Mouse (Mus musculus) MEL (cell line): ENCODE measurements around the gene Cpeb3. TPM values are rescaled to one million over a fixed set of nuclear protein-coding genes. Genes with fewer than 3 reads are reported as not detected.
A peak's percentile ranks its signal among the peaks of the same experiment; 100 is the strongest.

Experiments
- DNase-seq: peaks from one replicate; pipeline ENCODE4 v3.0.0; 2011; ENCODE audit warnings: low read depth, low spot score
- H3K27ac ChIP-seq: 2 replicates; pipeline ENCODE4 v1.5.1; 2012; ENCODE audit warnings: low read depth, mild to moderate bottlenecking, control low read depth, low read length, moderate library complexity; ENCODE audit not compliant: control insufficient read depth
- H3K27me3 ChIP-seq, 2 experiments: fragments of 150-350 bp in 1 of 2; sonication (generic) in 1 of 2; 2 replicates each; pipeline ENCODE4 v1.6.1; 2012; ENCODE audit warnings: low read length in 2 of 2, mild to moderate bottlenecking in 2 of 2, improper control_type of control experiment in 1 of 2, moderate library complexity in 1 of 2; ENCODE audit not compliant: insufficient read depth in 2 of 2, control insufficient read depth in 1 of 2
- H3K36me3 ChIP-seq, 2 experiments: 2 replicates each; pipeline ENCODE4 v1.6.1; 2012 to 2014; ENCODE audit warnings: low read length in 2 of 2, improper control_type of control experiment in 1 of 2, inconsistent platforms in 1 of 2, mild to moderate bottlenecking in 1 of 2; ENCODE audit not compliant: insufficient read depth in 2 of 2, control insufficient read depth in 1 of 2
- H3K4me1 ChIP-seq, 2 experiments: fragments of 150-350 bp in 1 of 2; sonication (generic) in 1 of 2; 2 replicates each; pipeline ENCODE4 v1.6.1; 2012; ENCODE audit warnings: low read length in 2 of 2, improper control_type of control experiment in 1 of 2, mild to moderate bottlenecking in 1 of 2; ENCODE audit not compliant: insufficient read depth in 2 of 2, control insufficient read depth in 1 of 2
- H3K4me3 ChIP-seq, 2 experiments: fragments of 150-350 bp in 1 of 2; sonication (generic) in 1 of 2; 2 replicates each; pipeline ENCODE4 v1.5.1; 2012; ENCODE audit warnings: low read depth in 2 of 2, low read length in 2 of 2, mild to moderate bottlenecking in 2 of 2, moderate library complexity in 2 of 2, control low read depth in 1 of 2, improper control_type of control experiment in 1 of 2; ENCODE audit not compliant: control insufficient read depth in 1 of 2, insufficient read depth in 1 of 2
- H3K79me2 ChIP-seq: 2 replicates; pipeline ENCODE4 v1.6.1; 2012; ENCODE audit warnings: mild to moderate bottlenecking, low read length, moderate library complexity; ENCODE audit not compliant: control insufficient read depth, poor library complexity, insufficient read depth
- H3K9ac ChIP-seq: 2 replicates; pipeline ENCODE4 v1.6.1; 2012; ENCODE audit warnings: low read depth, mild to moderate bottlenecking, control low read depth, low read length, moderate library complexity; ENCODE audit not compliant: control insufficient read depth, poor library complexity, severe bottlenecking
- H3K9me3 ChIP-seq: fragments of 150-350 bp; sonication (generic); replicated peaks from 2 replicates; pipeline ENCODE4 v1.6.1; 2012; ENCODE audit warnings: mild to moderate bottlenecking, low read length, improper control_type of control experiment, moderate library complexity; ENCODE audit not compliant: insufficient read depth
- CHD2 ChIP-seq: IDR thresholded peaks from 2 replicates; pipeline ENCODE4 v1.6.1; 2011; ENCODE audit warnings: low read length, improper control_type of control experiment
- CTCF ChIP-seq, 3 experiments: IDR thresholded peaks in 2 of 3; conservative IDR thresholded peaks in 1 of 3; 2 replicates each; pipeline ENCODE4 v1.5.1; 2011 to 2012; ENCODE audit warnings: low read length in 3 of 3, low read depth in 2 of 3, mild to moderate bottlenecking in 2 of 3, improper control_type of control experiment in 1 of 3, inconsistent platforms in 1 of 3, mixed read lengths in 1 of 3, moderate library complexity in 1 of 3; ENCODE audit not compliant: control insufficient read depth in 1 of 3, insufficient read depth in 1 of 3, poor library complexity in 1 of 3, severe bottlenecking in 1 of 3
- E2F4 ChIP-seq: IDR thresholded peaks from 2 replicates; pipeline ENCODE4 v1.6.1; 2011; ENCODE audit warnings: low read depth, low read length, improper control_type of control experiment, borderline replicate concordance
- EP300 ChIP-seq, 2 experiments: IDR thresholded peaks; 2 replicates each; pipeline ENCODE4 v1.6.1; 2011; ENCODE audit warnings: improper control_type of control experiment in 2 of 2, low read length in 2 of 2, low read depth in 1 of 2, mild to moderate bottlenecking in 1 of 2
- ETS1 ChIP-seq: IDR thresholded peaks from 2 replicates; pipeline ENCODE4 v1.6.1; 2012; ENCODE audit warnings: low read depth, mild to moderate bottlenecking, inconsistent platforms, low read length, improper control_type of control experiment, moderate library complexity
- GATA1 ChIP-seq: IDR thresholded peaks from 2 replicates; pipeline ENCODE4 v1.6.1; 2011; ENCODE audit warnings: low read depth, low read length, improper control_type of control experiment
- HCFC1 ChIP-seq: IDR thresholded peaks from 2 replicates; pipeline ENCODE4 v1.6.1; 2012; ENCODE audit warnings: low read depth, mild to moderate bottlenecking, inconsistent platforms, low read length, improper control_type of control experiment, moderate library complexity
- KAT2A ChIP-seq: conservative IDR thresholded peaks from 2 replicates; pipeline ENCODE4 v1.6.1; 2012; ENCODE audit warnings: low read depth, low read length, improper control_type of control experiment, inconsistent platforms
- MAFK ChIP-seq: IDR thresholded peaks from 2 replicates; pipeline ENCODE4 v1.6.1; 2011; ENCODE audit warnings: low read depth, mild to moderate bottlenecking, low read length, improper control_type of control experiment, borderline replicate concordance
- MAX ChIP-seq: IDR thresholded peaks from 2 replicates; pipeline ENCODE4 v1.6.1; 2011; ENCODE audit warnings: low read length, improper control_type of control experiment
- MAZ ChIP-seq: IDR thresholded peaks from 2 replicates; pipeline ENCODE4 v1.6.1; 2012; ENCODE audit warnings: low read depth, mild to moderate bottlenecking, inconsistent platforms, low read length, improper control_type of control experiment
- MEF2A ChIP-seq: IDR thresholded peaks from 2 replicates; pipeline ENCODE4 v1.6.1; 2014; ENCODE audit warnings: low read depth, mild to moderate bottlenecking, inconsistent platforms, low read length, improper control_type of control experiment; ENCODE audit not compliant: poor library complexity, insufficient replicate concordance, severe bottlenecking; ENCODE audit errors: extremely low read depth
- MXI1 ChIP-seq: IDR thresholded peaks from 2 replicates; pipeline ENCODE4 v1.6.1; 2011; ENCODE audit warnings: mild to moderate bottlenecking, low read depth, low read length, improper control_type of control experiment
- MYB ChIP-seq: IDR thresholded peaks from 2 replicates; pipeline ENCODE4 v1.6.1; 2011; ENCODE audit warnings: mild to moderate bottlenecking, low read depth, low read length, improper control_type of control experiment
- MYC ChIP-seq: IDR thresholded peaks from 2 replicates; pipeline ENCODE4 v1.6.1; 2011; ENCODE audit warnings: low read depth, mild to moderate bottlenecking, low read length, improper control_type of control experiment, moderate library complexity
- NELFE ChIP-seq: IDR thresholded peaks from 2 replicates; pipeline ENCODE4 v1.6.1; 2011; ENCODE audit warnings: low read depth, low read length, improper control_type of control experiment
- NRF1 ChIP-seq: IDR thresholded peaks from 2 replicates; pipeline ENCODE4 v1.6.1; 2014; ENCODE audit warnings: low read depth, mild to moderate bottlenecking, inconsistent platforms, low read length, improper control_type of control experiment, moderate library complexity; ENCODE audit not compliant: poor library complexity, insufficient read depth, severe bottlenecking
- POLR2AphosphoS5 ChIP-seq: IDR thresholded peaks from 2 replicates; pipeline ENCODE4 v1.6.1; 2012; ENCODE audit warnings: low read depth, borderline replicate concordance, mild to moderate bottlenecking, inconsistent platforms, low read length, moderate library complexity, mixed read lengths
- RCOR1 ChIP-seq: IDR thresholded peaks from 2 replicates; pipeline ENCODE4 v1.6.1; 2012; ENCODE audit warnings: low read depth, mild to moderate bottlenecking, inconsistent platforms, low read length, improper control_type of control experiment
- SIN3A ChIP-seq: IDR thresholded peaks from 2 replicates; pipeline ENCODE4 v1.6.1; 2012; ENCODE audit warnings: low read length, improper control_type of control experiment, inconsistent platforms
- SMC3 ChIP-seq: IDR thresholded peaks from 2 replicates; pipeline ENCODE4 v1.6.1; 2011; ENCODE audit warnings: low read depth, low read length, improper control_type of control experiment
- TAL1 ChIP-seq: IDR thresholded peaks from 2 replicates; pipeline ENCODE4 v1.6.1; 2012; ENCODE audit warnings: mild to moderate bottlenecking, inconsistent platforms, low read length, moderate library complexity, mixed read lengths
- TBP ChIP-seq: IDR thresholded peaks from 2 replicates; pipeline ENCODE4 v1.8.0; 2011; ENCODE audit warnings: low read depth, low read length, improper control_type of control experiment
- TCF12 ChIP-seq: IDR thresholded peaks from 2 replicates; pipeline ENCODE4 v1.6.1; 2014; ENCODE audit warnings: low read depth, mild to moderate bottlenecking, inconsistent platforms, low read length, improper control_type of control experiment, moderate library complexity
- UBTF ChIP-seq: IDR thresholded peaks from 2 replicates; pipeline ENCODE4 v1.6.1; 2012; ENCODE audit warnings: low read depth, mild to moderate bottlenecking, inconsistent platforms, low read length, improper control_type of control experiment, moderate library complexity, borderline replicate concordance; ENCODE audit not compliant: insufficient read depth
- USF1 ChIP-seq: IDR thresholded peaks from 2 replicates; pipeline ENCODE4 v1.6.1; 2014; ENCODE audit warnings: low read depth, mild to moderate bottlenecking, inconsistent platforms, low read length, improper control_type of control experiment, moderate library complexity
- USF2 ChIP-seq, 2 experiments: IDR thresholded peaks; 2 replicates each; pipeline ENCODE4 v1.6.1; 2011 to 2012; ENCODE audit warnings: improper control_type of control experiment in 2 of 2, low read length in 2 of 2, borderline replicate concordance in 1 of 2, inconsistent platforms in 1 of 2, low read depth in 1 of 2, mild to moderate bottlenecking in 1 of 2; ENCODE audit not compliant: insufficient read depth in 1 of 2
- ZKSCAN1 ChIP-seq: IDR thresholded peaks from 2 replicates; pipeline ENCODE4 v1.6.1; 2012; ENCODE audit warnings: low read depth, mild to moderate bottlenecking, inconsistent platforms, low read length, improper control_type of control experiment, moderate library complexity
- ZMIZ1 ChIP-seq: IDR thresholded peaks from 2 replicates; pipeline ENCODE4 v1.6.1; 2012; ENCODE audit warnings: low read depth, mild to moderate bottlenecking, inconsistent platforms, low read length, improper control_type of control experiment, moderate library complexity
- ZNF384 ChIP-seq: IDR thresholded peaks from 2 replicates; pipeline ENCODE4 v1.6.1; 2012; ENCODE audit warnings: low read depth, mild to moderate bottlenecking, inconsistent platforms, low read length, improper control_type of control experiment
- polyA plus RNA-seq, 2 experiments: library from polyadenylated mRNA; stranded (reverse) in 1 of 2; unstranded in 1 of 2; fragments of >175 nt in 1 of 2; fragments of >200 nt in 1 of 2; gene quantifications; 2 replicates each; pipeline versions ENCODE4 v1.2.1 to v1.2.4; 2012; ENCODE audit warnings: low replicate concordance in 2 of 2, low read depth in 1 of 2; ENCODE audit not compliant: insufficient read length in 2 of 2, insufficient read depth in 1 of 2, missing spikeins in 1 of 2
- total RNA-seq: library from RNA; depleted of rRNA; stranded (reverse); fragments of 300-350 nt; gene quantifications from 2 replicates; pipeline ENCODE4 v1.2.3, GENCODE M21; 2012

Gene Cpeb3
- total and polyA plus RNA-seq, 3 experiments, result 0.35 to 0.93 TPM; not detected in 1

DNA sequence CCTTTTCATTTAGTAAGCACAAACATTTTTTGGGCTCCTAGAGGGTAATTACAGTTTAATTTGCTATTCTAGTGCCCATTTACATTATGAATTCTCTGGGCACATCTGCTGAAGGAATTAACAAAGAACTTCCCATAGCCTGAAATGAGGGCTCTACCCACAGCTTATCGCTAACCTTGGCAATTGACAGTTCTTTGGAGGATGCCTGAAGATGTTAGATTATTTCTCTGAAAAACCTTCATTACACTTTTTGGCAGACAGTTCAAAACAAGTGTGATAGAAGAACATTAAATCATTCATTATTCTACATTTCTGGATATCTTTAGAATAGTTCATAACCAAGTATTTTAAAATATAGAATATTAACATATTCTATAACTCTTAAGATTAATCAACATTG lies 5.0 kb downstream of the Cpeb3 start:
- no peak overlapping the region for H3K4me3 ChIP-seq
- peaks cover 0 to 30% of the 10 kb centered on the region in 2 experiments; a peak in 2 of 4 replicates for H3K36me3 ChIP-seq
- DNase-seq, result peak; percentile 57
- H3K27ac ChIP-seq, result peak overlapping the region; percentile 45
- peaks cover 19 to 21% of the 10 kb centered on the region in 2 experiments for H3K4me1 ChIP-seq
- TF ChIP-seq TBP, result no peak
- no peak for TF ChIP-seq POLR2AphosphoS5
- peak; percentile 88 to 92 for TF ChIP-seq EP300 (IDR thresholded peaks at IDR 0.05; ENCODE audit: low read depth in 1 of 2, low read length in 2 of 2)
- TF ChIP-seq CHD2, result no peak
- no peak for TF ChIP-seq MAZ
- peak; percentile 67 for TF ChIP-seq TAL1
- TF ChIP-seq USF1, result no peak
- no peak for TF ChIP-seq SMC3
- peak; percentile 80 for TF ChIP-seq ETS1
- TF ChIP-seq MEF2A, result no peak
- TF ChIP-seq NELFE, result no peak
- TF ChIP-seq SIN3A, result no peak; the same call in none of the 2 replicates
- peak; percentile 23; the same call in 1 of the 2 replicates for TF ChIP-seq RCOR1
- no peak for TF ChIP-seq E2F4
- TF ChIP-seq KAT2A, result no peak
- TF ChIP-seq MYC, result no peak
- TF ChIP-seq NRF1, result no peak
- no peak for TF ChIP-seq MAX
- peak; percentile 89 for TF ChIP-seq GATA1
- peak; percentile 93 for TF ChIP-seq TCF12
- TF ChIP-seq, all 39 proteins: peak for 6
- peaks cover 12% of the 10 kb centered on the region for H3K79me2 ChIP-seq
- H3K9me3 ChIP-seq, result no peaks in the 10 kb centered on the region
- no peak overlapping the region for H3K9ac ChIP-seq
- no peaks in the 10 kb centered on the region for H3K27me3 ChIP-seq

DNA sequence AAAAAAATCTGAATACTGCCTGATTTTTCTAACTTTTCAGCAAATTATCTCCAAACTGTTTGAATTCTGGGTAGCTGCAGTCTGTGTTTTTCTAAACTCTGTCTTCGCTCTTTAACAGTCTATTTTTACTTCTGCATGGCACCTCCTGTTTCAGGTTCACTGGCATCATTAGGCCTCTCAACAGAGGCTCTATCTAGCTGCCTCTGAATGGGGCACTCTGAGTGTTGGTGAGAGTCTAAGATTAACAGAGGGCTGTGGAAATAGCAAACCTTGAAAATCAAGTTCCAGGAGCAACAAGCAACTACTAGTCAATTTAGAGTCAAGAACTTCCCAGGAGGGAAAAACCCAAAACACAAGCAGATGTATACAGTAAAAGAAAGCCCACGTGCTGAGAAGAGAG lies 8.5 kb downstream of the Cpeb3 start:
- no peaks in the 10 kb centered on the region for H3K9me3 ChIP-seq
- H3K4me1 ChIP-seq, result peaks cover 10 to 12% of the 10 kb centered on the region in 2 experiments
- H3K9ac ChIP-seq, result no peak overlapping the region
- no peak overlapping the region for H3K4me3 ChIP-seq
- DNase-seq, result no peak
- H3K36me3 ChIP-seq, result peaks cover 0 to 19% of the 10 kb centered on the region in 2 experiments; a peak in 2 of 4 replicates
- no peak overlapping the region for H3K27ac ChIP-seq
- TF ChIP-seq MXI1 (no peak), ZKSCAN1 (no peak), MAX (no peak), MAZ (no peak), ZMIZ1 (no peak), CTCF (IDR thresholded peaks at IDR 0.05 in 2 of 3, conservative IDR thresholded peaks at IDR 0.05 in 1 of 3; ENCODE audit: control insufficient read depth in 1 of 3, insufficient read depth in 1 of 3, low read depth in 2 of 3, low read length in 3 of 3, poor library complexity in 1 of 3, severe bottlenecking in 1 of 3) (no peak), HCFC1 (no peak), USF2 (IDR thresholded peaks at IDR 0.05; ENCODE audit: borderline replicate concordance in 1 of 2, insufficient read depth in 1 of 2, low read depth in 1 of 2, low read length in 2 of 2) (no peak), SIN3A (no peak), ZNF384 (no peak), MAFK (no peak), EP300 (IDR thresholded peaks at IDR 0.05; ENCODE audit: low read depth in 1 of 2, low read length in 2 of 2) (no peak), MYB (no peak), UBTF (no peak), MYC (no peak)
- H3K79me2 ChIP-seq, result no peaks in the 10 kb centered on the region
- H3K27me3 ChIP-seq, result no peaks in the 10 kb centered on the region
